Mouse (Mus musculus): Measurements from ENCODE around the gene Cfap221.
A peak's percentile ranks its signal among the peaks of the same experiment; 100 is the strongest.

Gene Cfap221

GRCm38 (mm10) chr1:119996798-119997581 is at the start of gene Cfap221:
TSS of gene Cfap221 (minus strand) at chr1:119997234.
- peak; percentile 55 to 67 for DNase-seq

DNA sequence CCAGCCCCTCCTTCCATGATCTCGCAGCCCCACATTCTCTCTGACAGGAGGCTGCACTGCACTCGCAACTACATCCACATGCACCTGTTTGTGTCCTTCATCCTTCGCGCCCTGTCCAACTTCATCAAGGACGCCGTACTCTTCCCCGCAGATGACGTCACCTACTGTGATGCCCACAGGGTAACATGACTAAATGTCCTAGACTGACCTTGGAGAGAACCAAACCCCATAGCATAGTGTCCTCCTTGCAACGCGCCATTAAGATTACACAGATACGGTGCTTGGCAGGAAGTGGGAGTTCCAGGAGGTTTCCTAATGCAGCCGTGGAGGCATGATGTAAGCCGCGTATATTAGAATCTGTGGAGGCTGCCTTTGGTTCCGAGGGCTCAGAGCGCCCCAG is 47.5 kb upstream of the Cfap221 start:
- no peak for DNase-seq

- no peak for DNase-seq
Observed at GRCm38 (mm10) chr1:120042421-120042820, 45.4 kb upstream of the Cfap221 start.

DNA sequence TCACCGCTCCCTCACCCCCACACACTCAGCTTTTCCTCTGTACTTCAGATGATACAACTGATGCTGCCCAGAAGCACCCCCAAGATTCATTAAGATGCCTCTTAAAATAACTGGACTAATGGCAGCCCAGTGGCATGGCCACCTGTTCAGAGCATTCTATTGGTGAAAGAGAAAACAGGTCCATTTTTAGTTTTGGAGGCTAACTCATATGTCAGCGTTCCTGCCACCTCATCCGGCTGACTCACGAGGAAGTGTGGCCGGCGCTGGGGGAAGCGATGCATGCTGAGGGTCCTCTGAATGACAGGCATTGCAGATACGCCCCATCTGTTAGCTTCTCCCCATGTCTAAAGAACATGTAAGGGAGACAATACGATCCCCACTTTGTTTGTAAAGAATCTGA is 41.6 kb upstream of the Cfap221 start:
- no peak for DNase-seq

GRCm38 (mm10) chr1:120037021-120037683 is 40.1 kb upstream of the Cfap221 start:
- DNase-seq = peak; percentile 60 to 67

DNA sequence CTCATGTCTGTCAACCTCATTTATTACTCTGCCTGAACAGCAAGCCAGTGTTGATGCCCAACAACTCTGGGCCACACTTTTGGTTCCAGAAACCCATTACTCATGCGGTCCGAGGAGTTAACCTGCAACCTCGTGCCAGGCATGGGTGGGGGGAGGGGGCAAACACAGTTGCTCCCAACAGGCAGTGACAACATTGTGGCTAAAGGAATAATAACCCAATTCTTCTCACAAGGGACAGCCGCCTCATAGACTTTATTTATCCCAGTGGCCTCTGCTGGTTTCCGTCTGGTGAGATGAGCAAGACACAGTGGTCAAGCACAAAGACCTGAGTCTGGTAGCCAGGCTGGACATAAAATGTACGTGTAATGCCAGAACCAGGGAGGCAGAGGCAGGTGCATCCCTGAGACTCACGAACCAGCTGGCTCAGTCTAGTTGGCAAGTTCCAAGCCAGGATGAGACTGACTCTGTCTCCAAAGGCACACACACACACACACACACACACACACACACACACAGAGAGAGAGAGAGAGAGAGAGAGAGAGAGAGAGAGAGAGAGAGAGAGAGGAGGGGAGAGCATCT is 38.5 kb upstream of the Cfap221 start:
- no peak for DNase-seq

DNA sequence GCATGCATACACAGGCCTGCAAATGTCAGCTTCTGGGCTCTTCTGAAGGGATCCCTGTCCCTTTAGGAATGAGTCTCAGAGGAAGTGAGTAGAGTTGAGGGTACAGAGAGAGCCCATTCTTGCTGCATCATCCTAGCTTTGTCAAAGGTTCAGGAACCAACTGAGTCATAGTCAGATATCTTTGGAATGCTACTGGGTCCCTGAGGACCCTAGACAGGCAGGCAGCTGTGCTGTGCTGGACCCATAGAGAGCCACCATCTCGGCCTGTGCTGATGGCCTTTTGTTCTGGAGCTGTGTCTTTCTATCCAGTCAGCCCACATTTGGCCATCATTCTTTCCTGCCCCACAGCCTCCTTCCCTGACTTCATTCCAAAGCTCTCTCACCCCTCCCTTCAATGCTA is 37.8 kb upstream of the Cfap221 start:
- no peak for DNase-seq

GRCm38 (mm10) chr1:120033469-120033854 is 36.4 kb upstream of the Cfap221 start:
- no peak for DNase-seq

- DNase-seq = peak; percentile 93 to 95
Observed at GRCm38 (mm10) chr1:120032804-120033468, 35.9 kb upstream of the Cfap221 start.

DNA sequence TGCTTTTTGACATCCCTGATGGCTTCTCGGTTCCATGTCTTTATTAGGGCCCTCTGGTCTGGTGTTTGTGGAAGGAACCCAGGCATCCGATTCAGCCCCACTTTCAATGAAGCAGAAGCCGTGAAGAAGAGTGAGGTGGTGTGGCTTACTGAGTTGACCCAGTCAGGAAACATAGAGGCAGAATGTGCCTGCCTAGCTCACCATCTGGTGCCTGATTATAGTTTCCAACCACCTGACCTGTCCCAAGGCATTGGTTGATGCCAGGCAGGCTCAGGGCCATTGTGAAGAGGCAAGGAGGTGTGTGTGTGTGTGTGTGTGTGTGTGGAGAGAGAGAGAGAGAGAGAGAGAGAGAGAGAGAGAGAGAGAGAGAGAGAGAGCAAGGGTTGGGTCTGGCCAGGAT is 33.4 kb upstream of the Cfap221 start:
- peak; percentile 84 to 86 for DNase-seq

GRCm38 (mm10) chr1:120027693-120028092 is 30.7 kb upstream of the Cfap221 start:
- DNase-seq = peak; percentile 88 to 91

GRCm38 (mm10) chr1:120025050-120025439 is 28.0 kb upstream of the Cfap221 start:
- DNase-seq = no peak

- DNase-seq = no peak
Observed at GRCm38 (mm10) chr1:120024331-120025049, 27.5 kb upstream of the Cfap221 start.

DNA sequence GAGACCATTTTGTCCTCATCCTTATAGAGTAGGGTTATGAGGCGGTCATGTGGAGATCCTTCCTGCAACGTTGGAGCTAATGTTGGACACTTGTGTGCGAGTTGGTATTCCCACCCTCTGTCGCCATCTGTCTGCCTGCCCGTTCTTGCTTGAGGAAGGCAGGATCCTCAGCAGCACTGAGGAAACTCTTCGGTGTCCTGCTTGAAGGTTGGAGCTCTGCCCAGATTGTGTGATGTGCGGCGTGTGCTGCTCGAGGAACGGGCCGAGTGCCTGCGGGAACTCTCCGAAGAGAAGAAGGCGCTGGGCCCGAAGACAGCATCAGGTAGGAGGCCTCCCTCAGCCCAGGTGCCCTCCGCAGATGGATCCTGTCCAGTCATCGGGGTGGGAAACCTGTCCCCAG is 24.9 kb upstream of the Cfap221 start:
- peak; percentile 69 to 80 for DNase-seq

DNA sequence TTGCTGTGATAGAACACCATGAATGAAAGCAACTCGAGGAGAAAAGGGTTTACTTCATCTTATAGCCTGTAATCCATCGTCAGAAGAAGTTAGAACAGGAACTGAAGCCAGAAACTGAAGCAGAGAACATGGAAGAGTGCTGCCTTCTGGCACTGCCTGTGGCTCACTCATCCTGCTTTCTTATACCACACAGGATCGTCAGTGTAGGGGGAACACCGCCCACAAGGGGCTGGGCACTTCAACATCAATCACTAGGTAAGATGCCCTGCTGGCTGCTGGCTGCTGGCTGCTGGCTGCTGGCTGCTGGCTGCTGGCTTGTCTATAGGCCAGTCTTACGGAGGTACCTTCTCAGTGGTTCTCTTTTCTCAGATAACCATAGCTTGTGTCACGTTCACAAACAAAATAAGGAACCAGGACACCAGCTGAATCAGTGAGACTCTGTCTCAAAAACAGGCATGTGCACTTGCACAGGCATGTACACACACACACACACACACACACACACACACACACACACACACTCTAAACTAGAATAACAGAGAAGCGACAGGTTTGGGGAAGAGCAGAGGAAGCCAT is 23.4 kb upstream of the Cfap221 start:
- DNase-seq = no peak

DNA sequence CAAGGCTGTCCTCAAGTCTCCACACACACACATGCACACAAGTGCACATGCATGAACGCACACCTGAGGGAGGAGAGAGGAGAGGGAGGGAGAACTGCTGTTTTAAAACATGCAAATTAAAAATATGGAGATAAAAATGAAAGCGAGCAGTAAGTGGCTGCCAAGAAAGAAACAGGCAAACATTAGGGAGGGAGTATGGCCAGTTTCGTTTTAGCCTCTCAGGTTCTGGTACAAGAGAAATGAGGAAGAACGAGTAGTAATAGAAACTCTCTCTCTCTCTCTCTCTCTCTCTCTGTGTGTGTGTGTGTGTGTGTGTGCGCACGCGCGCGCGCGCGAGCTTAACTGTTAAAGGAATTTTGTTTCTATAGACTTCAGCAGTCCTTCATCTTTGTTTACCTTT is 22.4 kb upstream of the Cfap221 start:
- no peak for DNase-seq

DNA sequence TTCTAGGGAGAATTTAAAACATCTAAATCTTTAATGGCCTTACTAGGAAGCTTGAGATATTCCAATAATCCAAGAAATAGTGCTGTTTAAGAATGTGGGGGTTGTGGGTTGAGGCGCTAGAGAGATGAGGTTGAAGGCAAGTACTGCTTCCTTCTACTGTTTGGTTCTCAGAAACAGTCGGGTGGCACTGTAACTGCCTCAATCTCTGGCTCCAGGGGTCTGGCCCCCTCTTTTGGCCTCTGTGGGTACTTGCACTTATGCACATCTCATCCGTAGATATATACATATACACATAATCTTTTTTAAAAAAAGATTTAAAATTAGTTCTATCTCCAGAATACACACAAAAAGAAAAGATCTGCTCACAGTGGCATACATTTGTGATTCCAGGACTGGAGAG is 21.9 kb upstream of the Cfap221 start:
- DNase-seq = no peak

GRCm38 (mm10) chr1:120016240-120016639 is 19.2 kb upstream of the Cfap221 start:
- peak in 1 of 2 experiments; percentile 38 for DNase-seq

DNA sequence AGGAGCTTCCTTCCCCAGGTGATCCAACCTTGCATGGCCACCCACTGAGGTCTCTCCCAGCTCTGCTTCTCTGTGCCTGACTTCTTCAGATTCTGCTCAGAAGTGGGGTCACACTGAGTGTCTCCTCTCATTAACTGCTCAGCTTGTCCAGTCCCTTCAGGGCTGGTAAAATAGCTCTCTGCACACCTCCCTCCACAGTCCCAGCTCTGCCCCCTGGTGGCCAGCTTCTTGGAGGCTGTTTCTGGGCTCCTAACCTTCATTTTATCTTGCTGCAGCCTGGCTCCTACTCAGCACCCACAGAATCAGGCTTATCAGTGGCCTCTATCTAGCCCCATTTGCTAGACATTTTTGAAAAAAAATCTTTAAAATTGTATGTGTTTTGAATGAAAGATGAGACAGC is 16.1 kb upstream of the Cfap221 start:
- peak; percentile 89 to 92 for DNase-seq

GRCm38 (mm10) chr1:120012638-120013037 is 15.6 kb upstream of the Cfap221 start:
- peak in 1 of 2 experiments; percentile 51 for DNase-seq

GRCm38 (mm10) chr1:120007851-120008588 is 11.0 kb upstream of the Cfap221 start:
- peak in 1 of 2 experiments; percentile 52 for DNase-seq
